Comparison of ENCODE assay signal across 11 mouse cellular contexts in genomic region chr13:29650576-29651236, GRCm38 (mm10).
"Had no signal": no experiment of that assay in that cellular context is flagged by ENCODE, and none has a peak within 500 bp of the region (broad histone marks: within the 10 kb centered on the region; RNA-seq: fewer than 3 reads in every experiment).

No protein-coding gene starts in this region.

- H3K27me3 ChIP-seq: liver, embryonic 15.5 days; midbrain, embryonic 13.5 days had no signal

- H3K9ac ChIP-seq: liver, embryonic 15.5 days; midbrain, embryonic 13.5 days had no signal

- H3K4me2 ChIP-seq: liver, embryonic 11.5 days; liver, embryonic 15.5 days; midbrain, embryonic 13.5 days had no signal

- H3K36me3 ChIP-seq: limb, embryonic 10.5 days; liver, embryonic 15.5 days; midbrain, embryonic 13.5 days had no signal

- H3K27ac ChIP-seq: limb, embryonic 10.5 days; liver, embryonic 15.5 days; midbrain, embryonic 13.5 days; stomach, postnatal 0 days had no signal

- H3K4me3 ChIP-seq: limb, embryonic 10.5 days; liver, embryonic 15.5 days; midbrain, embryonic 13.5 days had no signal

- ATAC-seq: lung, postnatal 0 days; midbrain, embryonic 13.5 days had no signal

- H3K4me1 ChIP-seq: liver, embryonic 15.5 days; midbrain, embryonic 13.5 days had no signal

- DNase-seq: kidney, postnatal 10 days; lung, adult 2 months; lung, postnatal 36 days; right cerebral cortex, adult 18-20 months; thymus, postnatal 4 days had no signal

- H3K9me3 ChIP-seq: limb, embryonic 10.5 days; liver, embryonic 15.5 days; midbrain, embryonic 13.5 days had no signal
